In the genomic region with DNA sequence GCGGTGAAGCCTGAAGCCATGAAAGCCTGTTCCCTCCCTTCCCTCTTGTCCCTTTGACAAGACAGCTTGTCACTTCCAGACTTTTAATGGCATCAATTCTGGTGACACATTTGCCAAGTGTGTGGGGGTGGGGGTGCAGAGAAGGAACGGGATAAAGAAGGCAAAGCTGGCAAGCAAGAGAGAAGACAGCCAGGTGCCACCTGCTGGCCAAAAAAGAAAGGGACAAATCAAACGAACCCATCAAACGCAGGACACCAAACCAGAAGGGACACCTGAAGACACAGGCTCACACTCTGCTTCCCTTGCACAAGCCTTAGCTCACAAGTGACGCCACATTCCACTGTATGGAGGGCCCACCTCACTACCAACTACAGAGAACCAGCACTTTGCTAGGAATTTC, we compare ENCODE assay signal across 8 mouse cellular contexts.
DNase-seq lines count a peak whose midpoint lies in the region; ATAC-seq and TF ChIP-seq lines count a peak whose summit lies in the region.

No protein-coding gene starts in this region.

- H3K9ac ChIP-seq in heart, embryonic 12.5 days = no peak overlapping the region
- no peak overlapping the region for H3K9ac ChIP-seq in embryonic facial prominence, embryonic 11.5 days (replicated peaks; ENCODE audit: low read length)
- no peak overlapping the region for H3K9ac ChIP-seq in stomach, embryonic 15.5 days

- TF ChIP-seq POLR2A in lung, adult 2 months (IDR thresholded peaks at IDR 0.05; ENCODE audit: borderline replicate concordance, extremely low read depth, low read depth, low read length) = no peak

- no peaks in the 10 kb centered on the region for H3K9me3 ChIP-seq in heart, embryonic 12.5 days (replicated peaks)
- no peaks in the 10 kb centered on the region for H3K9me3 ChIP-seq in embryonic facial prominence, embryonic 11.5 days (replicated peaks; ENCODE audit: control insufficient read depth, low read length)
- H3K9me3 ChIP-seq in stomach, embryonic 15.5 days = no peaks in the 10 kb centered on the region

- no peak overlapping the region for H3K4me3 ChIP-seq in heart, embryonic 12.5 days
- no peak overlapping the region for H3K4me3 ChIP-seq in embryonic facial prominence, embryonic 11.5 days (ENCODE audit: low read depth, low read length)
- no peak overlapping the region for H3K4me3 ChIP-seq in lung, adult 2 months (replicated peaks; ENCODE audit: extremely low read depth, low read depth, low read length)
- no peak overlapping the region for H3K4me3 ChIP-seq in stomach, embryonic 15.5 days (replicated peaks)

- ATAC-seq in heart, embryonic 12.5 days (ENCODE audit: insufficient number of reproducible peaks, low FRiP score) = no peak
- ATAC-seq in embryonic facial prominence, embryonic 11.5 days (replicated peaks; ENCODE audit: insufficient number of reproducible peaks, low FRiP score, low TSS enrichment, low read depth) = no peak
- peak; percentile 31; the same call in 1 of the 2 replicates for ATAC-seq in stomach, embryonic 15.5 days (ENCODE audit: insufficient read depth, low FRiP score, low read depth)

- H3K4me2 ChIP-seq in heart, embryonic 12.5 days = no peak overlapping the region
- no peak overlapping the region for H3K4me2 ChIP-seq in embryonic facial prominence, embryonic 11.5 days (ENCODE audit: low read depth, low read length)
- no peak overlapping the region for H3K4me2 ChIP-seq in stomach, embryonic 15.5 days

- peak; percentile 62 to 72 for DNase-seq in heart, adult 18-20 months
- DNase-seq in urinary bladder, postnatal 25 days (ENCODE audit: low spot score) = peak; percentile 30
- DNase-seq in urinary bladder, postnatal 10 days (ENCODE audit: low spot score) = no peak
- DNase-seq in embryonic facial prominence, embryonic 11.5 days (ENCODE audit: low spot score) = peak; percentile 42
- DNase-seq in induced T-regulatory cell, adult 2 months (ENCODE audit: low read depth) = peak; percentile 76
- no peak for DNase-seq in lung, adult 2 months

- WGBS in heart, embryonic 12.5 days = 33% methylated on average over 5 of the region's 5 CpGs
- WGBS in embryonic facial prominence, embryonic 11.5 days = 33% methylated on average over 5 of the region's 5 CpGs
- WGBS in lung, adult 2 months = 25% methylated on average over 5 of the region's 5 CpGs
- 29% methylated on average over 5 of the region's 5 CpGs for WGBS in stomach, embryonic 15.5 days

- H3K27me3 ChIP-seq in heart, embryonic 12.5 days (replicated peaks) = no peaks in the 10 kb centered on the region
- H3K27me3 ChIP-seq in embryonic facial prominence, embryonic 11.5 days (ENCODE audit: control insufficient read depth, insufficient read depth, low read length) = no peaks in the 10 kb centered on the region; the same call in 1 of the 2 replicates
- H3K27me3 ChIP-seq in stomach, embryonic 15.5 days (replicated peaks) = no peaks in the 10 kb centered on the region

- H3K4me1 ChIP-seq in heart, embryonic 12.5 days (replicated peaks) = peaks cover 12% of the 10 kb centered on the region
- no peaks in the 10 kb centered on the region for H3K4me1 ChIP-seq in embryonic facial prominence, embryonic 11.5 days (ENCODE audit: control insufficient read depth, insufficient read depth, low read length)
- peaks cover 18% of the 10 kb centered on the region for H3K4me1 ChIP-seq in lung, adult 2 months (ENCODE audit: control insufficient read depth, insufficient read depth, low read length)
- H3K4me1 ChIP-seq in stomach, embryonic 15.5 days = peaks cover 4% of the 10 kb centered on the region; the same call in 1 of the 2 replicates

- peak; percentile 58 for TF ChIP-seq CTCF in lung, adult 2 months (IDR thresholded peaks at IDR 0.05; ENCODE audit: insufficient read depth, low read length)

- no peak overlapping the region for H3K27ac ChIP-seq in heart, embryonic 12.5 days (ENCODE audit: poor library complexity, severe bottlenecking)
- H3K27ac ChIP-seq in embryonic facial prominence, embryonic 11.5 days (replicated peaks; ENCODE audit: low read depth, low read length) = no peak overlapping the region
- H3K27ac ChIP-seq in stomach, embryonic 15.5 days = no peak overlapping the region

- H3K36me3 ChIP-seq in heart, embryonic 12.5 days = no peaks in the 10 kb centered on the region
- H3K36me3 ChIP-seq in embryonic facial prominence, embryonic 11.5 days (replicated peaks; ENCODE audit: control insufficient read depth, insufficient read depth, low read depth, low read length) = no peaks in the 10 kb centered on the region
- no peaks in the 10 kb centered on the region for H3K36me3 ChIP-seq in stomach, embryonic 15.5 days

Comparison
In these comparisons a context has a peak if more than half of its experiments do, and no peak if none do; other contexts are left out.
1. DNase-seq: peak in heart, adult 18-20 months (2 of 2), urinary bladder, postnatal 25 days (single experiment), embryonic facial prominence, embryonic 11.5 days (single experiment) and induced T-regulatory cell, adult 2 months (single experiment); none in urinary bladder, postnatal 10 days (single experiment) and lung, adult 2 months (single experiment).